Mouse (Mus musculus) frontal cortex, postnatal 10 days (tissue): ENCODE measurements at regions not wholly inside any gene's neighbourhood (a gene's known extent, or its start where the extent isn't known, plus 50 kb on each side); places are given as distances from the start of the nearest gene placed in this dataset.

ENCODE experiments used
- DNase-seq, 2 experiments: peaks; one replicate each; pipeline ENCODE4 v3.0.0; 2022; ENCODE audit warnings: low spot score in 2 of 2, mixed read lengths in 1 of 2

DNA sequence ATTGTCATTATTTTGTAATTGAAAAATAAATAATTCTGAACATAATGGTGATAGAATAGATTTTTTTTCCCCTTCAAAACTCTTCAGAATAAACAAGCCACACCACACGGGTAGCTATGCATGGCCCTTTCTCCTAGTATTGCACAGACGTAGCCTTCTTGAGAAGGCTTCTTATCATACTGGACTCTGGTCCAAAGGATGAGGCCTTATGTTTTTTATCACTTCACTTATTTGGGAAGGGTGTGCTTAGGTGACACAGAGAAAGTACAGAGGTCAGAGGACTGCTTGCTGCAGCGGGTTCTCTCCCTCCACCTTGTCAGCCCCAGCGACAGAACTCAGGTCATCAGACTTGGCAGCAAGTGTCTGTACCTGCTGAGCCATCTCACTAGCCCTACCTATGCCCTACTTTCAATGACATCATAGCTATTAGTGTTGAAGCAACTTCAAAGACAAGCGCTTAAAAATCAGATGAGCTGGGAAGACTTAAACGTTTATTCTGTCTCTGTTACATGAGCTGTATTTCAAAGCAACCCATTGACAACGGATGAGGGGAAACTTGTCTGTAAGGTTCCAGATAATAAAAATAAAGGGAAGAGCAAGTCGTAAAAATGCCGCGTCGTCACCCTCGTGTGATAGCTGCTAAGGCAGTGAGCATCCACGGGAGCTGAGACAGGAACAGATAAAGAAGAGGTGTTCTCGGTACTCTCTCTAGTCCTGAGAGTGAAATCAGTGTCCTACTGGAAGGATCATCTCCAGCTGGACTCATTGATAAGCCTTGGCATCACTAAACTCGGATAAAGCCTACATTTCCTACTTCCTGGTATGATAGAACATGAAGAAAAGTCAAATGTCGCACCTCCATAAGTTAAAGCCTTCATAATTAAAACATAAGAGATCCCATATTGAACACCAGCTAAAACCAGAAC, 226.2 kb downstream of the Sp3 start:
- DNase-seq, result no peak

DNA sequence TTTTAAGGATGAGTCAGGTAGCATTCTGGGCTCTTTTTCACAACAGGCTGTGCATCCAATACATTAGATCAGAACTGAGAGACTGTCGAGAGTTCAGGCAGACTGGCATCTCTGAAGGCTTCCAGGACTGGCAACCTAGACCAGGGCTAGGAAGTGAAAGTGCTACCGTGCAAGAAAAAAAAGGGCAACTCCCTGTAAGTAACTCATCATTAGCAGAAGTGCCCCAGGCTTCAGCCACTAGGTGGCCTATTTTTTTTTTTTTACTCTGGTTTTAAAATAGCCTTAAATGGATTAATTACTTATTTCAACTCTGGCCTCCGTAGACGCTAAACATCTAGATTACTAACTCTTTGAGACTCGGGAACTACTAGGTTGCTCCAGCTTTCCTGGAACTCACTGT, 216.8 kb downstream of the Sp3 start:
- no peak for DNase-seq

DNA sequence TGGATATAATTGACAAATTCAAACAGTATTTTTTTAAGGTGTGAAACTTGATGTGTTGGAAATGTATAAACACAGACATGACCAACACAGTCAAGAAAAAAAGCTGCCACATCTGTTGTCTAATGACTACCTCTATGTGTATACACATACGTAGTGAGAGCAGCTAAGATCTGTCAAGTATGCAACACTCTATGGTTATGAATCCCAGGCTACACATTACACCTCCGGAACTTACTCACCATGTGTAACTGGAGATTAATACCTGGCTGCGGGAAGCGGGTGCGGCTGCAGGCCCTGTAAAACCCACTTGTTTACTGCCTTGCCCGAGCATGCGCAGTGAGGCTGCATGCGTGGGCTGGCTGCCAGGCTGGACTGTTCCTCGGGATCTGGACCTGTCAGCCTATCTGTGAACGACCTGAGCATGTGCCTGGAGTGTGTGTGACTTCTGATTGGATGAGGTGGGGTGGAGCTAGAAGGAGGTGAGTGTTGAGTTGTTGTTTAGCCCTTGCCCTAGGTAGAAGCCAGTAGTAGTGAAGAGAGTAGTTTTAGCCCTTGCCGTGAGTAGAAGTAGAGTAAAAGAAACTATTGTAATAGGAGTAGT, 211.1 kb downstream of the Sp3 start:
- no peak for DNase-seq

DNA sequence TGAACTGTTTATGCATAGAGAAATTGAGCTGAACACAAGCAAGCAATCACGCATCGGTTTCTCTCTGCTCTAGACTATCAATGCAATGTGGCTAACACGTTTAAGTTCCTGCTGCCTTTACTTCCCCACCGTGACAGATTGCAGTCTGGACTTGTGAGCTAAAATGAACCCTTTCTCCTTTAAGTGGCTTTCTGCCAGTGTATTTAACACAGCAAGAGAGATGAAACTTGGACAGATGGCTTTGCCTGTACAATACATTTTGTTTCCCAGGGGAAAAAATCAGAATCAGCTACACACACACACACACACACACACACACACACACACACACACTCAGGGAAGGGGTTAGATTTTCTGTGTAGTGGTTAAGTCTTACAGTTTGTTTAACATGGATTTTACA, 206.8 kb downstream of the Sp3 start:
- no peak for DNase-seq

DNA sequence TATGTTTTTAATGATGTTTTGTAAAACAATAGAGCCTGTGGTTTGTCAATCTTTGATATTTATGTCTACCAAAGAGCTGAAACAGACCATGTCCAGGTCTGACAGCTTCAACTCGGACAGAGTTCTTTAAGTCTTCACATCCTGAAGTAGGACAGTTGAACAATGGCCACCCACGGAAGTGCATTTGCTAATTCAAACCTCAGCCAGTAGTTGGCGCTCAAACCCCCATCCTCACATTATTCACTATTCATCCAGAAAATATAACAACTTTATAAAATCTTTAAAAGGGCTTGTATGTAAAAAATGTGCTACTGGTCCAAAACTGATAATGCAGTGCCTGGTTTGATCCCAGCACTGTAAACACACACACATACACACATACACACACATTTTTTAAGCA, 202.9 kb downstream of the Sp3 start:
- no peak for DNase-seq

DNA sequence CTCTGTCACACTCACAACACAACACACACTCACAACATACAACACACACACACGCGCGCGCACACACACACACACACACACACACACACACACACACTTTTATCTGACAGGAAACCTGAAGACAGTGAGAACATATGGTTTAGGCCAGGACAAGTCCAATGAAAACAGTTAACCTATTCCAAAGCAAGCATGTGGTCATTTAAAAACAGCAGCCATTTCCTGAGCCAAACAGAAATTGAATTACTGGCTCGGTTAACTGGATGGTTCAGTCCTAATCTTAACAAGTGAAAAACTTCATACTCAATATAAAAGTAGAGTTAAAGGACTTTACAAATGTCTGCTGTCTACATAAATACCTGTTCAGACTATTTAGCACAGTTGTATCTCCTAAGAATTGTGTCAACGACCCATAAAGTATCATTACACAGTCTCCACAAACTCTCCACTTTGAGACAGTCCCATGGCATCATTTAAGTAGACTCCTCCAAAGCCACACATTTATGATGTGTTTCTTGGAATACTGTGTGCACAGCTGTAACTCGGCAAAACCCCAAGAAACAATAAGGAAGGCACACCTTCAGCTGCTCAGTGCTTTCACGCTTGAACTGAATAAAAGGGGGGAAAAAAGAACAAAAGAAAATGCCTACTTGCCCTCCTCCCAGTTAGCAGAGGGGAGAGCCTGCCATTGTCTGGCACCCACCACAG, 202.3 kb downstream of the Sp3 start:
- DNase-seq, result no peak

DNA sequence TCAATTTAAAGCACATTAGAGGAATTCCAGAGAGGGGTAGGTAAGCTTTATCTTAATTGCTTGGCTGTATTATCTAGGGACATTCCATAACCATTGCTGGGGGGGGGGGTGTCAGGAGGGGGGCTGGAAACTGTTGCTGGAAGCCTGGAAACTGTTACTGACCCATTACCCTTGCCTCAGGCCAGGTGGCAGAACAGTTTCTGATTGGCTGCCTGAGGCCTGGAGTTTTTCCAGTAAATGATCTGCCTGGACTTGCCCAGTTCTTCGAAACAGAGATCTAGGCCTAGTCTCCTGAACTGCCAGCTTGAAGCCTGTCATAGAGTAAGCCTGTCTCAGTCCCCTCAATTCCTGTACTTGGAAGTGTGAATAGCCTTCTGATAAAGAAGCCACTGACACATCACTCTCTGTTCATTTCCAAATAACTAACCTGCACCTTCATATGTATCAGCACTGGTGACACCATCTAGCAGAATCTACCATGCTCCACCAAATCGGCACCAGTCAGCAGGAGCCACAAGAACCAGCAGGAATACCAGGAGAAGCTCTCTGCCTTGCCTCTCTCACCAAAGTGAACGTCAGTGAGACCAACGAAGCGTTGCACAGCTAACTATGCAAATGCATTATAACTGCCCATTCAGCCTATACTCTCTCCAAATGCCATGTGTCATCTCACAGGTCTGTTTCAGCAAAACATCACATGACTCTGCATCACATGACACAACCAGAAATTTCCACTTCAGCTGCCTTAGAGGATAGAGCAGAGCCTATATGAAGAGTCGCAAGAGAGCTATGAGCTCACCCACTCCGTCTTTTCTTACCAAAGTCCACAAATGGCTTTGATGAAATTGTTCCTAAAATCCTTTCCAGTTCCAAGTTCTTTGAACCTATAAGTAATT, 200.7 kb downstream of the Sp3 start:
- DNase-seq, result no peak

DNA sequence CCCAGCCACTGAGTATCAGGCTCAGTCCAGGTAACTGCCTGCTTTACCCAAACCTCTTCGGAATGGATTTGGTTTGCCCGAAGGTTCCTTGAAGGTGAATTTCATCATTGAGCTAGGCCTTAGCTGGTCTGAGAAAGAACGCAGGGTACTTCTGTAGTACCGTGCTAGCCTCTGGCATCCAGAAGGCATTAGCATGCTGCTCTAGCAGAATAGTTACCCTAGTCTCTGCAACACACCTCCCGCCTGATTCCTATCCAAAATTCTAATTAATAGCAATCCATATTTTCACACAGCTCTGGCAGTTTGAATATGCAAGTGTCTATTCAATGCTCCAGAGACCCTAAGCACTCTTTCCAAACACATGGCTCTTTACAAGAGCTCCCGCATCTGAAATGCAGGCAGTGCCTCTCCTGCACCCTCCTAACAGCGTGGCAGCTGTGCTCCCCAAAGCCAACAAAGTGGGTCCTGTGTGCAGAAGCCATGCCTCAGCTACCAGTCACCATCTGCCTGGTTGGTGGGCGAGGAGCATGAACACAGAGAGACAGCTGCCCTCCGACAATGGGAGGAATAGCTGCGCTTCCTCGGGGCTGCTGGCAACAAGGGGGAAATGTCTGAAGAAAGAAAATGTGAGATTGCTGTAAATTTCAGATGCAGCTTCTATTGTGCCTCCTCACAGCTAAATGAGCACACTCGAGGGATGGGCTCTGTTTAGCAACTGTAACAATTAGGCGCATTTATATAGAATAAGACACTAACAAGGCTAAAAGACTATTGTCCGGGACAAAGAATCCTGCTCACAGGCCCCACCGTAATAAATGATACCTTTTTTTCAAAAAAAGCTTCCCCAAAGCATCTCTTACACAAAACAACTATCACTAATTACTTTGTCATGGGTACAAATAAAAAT, 198.6 kb downstream of the Sp3 start:
- peak; percentile 27 to 36 for DNase-seq

DNA sequence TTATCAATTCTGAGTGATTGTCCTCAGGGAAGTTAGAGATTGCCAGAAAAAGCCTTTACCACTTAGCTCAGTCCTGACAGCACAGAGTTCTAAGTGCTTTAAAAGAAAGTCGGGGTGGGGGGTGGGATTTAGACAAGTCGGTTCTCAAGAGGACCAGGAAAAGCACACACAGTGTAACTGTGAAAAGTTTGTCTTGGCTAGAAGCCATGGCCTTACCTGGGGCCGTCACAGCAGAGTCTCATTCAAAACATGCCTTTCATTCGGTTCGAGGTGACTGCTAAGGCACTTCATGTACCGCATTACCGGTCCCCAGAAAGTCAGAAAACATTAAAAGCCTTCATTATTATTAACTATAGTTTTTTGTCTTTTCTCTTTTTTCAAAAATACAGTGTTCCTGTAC, 197.9 kb downstream of the Sp3 start:
- no peak for DNase-seq

DNA sequence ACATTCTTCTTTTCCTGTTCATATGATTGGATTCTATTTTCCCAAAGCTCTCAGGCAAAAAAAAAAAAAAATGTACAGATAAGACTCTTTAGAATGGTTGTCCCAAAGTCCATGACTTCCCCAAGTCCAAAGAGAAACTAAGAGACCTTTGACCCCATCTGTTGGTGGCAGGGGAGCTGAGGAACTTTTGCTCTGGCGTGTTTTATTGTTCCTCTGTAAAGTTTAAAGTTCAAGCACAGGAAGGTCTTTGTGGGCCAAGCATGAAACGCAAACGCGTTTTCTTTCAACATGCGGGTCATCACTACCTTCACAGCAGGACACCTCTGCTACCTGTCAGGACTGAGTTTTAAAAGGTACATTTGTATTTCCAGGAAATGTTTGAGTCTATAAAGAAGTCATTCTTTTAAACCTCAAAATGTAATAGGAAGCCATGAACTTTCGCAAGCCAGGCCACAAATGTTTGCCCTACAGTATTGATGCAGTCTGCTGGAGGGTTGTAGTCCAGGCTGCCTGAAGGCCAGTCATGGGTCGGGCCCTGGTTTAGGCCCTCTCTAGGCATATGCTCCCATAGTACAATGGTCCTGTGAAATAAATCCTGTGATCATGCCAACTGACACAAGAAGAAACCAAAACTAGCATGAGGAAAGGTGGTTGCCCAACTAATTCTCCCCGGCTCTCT, 194.7 kb downstream of the Sp3 start:
- no peak for DNase-seq

DNA sequence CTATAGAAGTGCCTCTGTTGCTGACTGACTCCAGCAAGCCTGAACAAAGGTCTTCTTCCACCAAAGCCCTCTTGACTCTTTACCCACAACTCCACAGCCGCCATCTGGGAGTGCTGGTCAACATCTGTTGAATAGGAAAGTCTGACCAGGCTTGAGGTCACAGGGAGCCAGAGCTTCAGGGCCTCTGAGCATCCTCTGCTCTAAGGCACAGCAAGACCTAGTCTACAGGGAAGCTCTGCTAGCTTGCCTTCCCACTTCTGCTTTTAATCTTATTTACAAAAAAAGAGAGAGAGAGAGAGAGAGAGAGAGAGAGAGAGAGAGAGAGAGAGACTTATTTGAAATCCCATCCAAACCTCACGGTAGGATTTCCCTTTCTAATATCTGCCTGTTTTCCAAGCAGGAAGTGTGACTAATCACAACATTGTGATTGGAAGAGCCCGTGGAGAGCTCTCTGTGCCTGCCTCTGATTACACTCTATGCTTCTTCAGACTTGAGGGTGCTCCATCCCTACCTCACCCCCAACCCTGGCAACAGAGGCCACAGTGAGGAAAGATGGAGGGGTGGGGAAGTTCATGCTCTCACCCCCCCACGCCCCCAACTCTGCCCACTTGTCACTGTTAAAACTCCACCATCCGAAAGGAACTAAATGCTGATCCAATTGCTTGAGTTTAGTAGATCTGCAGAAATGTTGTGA, 194.1 kb downstream of the Sp3 start:
- no peak for DNase-seq

DNA sequence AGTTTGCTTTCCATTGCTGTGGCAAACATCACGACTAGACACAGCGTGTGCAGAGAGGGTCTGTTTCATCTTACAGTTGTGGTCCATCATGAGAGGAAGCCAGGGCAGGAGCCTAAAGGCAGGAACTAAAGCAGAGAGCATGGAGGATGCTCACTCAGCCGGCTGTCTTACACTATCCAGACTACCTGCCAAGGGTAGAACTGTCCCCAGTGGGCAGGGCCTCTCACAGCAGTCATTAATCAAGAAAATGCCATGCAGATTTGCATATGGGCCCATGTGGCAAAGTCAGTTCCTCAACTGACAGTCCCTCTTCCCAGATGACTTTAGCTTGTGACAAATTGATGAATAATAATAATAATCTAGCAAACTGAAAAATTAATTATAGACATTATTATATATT, 192.6 kb downstream of the Sp3 start:
- DNase-seq, result no peak

DNA sequence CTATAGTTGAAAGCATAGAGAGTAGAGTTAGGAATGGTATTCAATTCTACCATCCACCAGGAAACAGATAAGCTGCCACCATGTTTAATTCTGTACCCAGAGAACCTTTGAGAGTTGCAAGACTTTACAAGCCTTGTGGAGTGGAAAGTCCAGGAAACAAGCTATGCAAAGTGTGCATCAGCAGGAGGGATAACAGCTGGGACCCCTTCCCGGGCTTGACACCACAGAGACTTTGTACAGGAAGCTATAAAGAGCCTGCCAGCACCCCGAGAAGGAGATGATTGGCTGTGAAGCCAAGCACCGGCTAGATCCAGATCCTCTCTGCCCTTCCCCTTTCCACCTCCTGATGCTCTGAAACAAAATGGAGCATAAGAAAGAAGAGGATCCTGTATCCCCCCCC, 188.8 kb downstream of the Sp3 start:
- DNase-seq, result no peak

DNA sequence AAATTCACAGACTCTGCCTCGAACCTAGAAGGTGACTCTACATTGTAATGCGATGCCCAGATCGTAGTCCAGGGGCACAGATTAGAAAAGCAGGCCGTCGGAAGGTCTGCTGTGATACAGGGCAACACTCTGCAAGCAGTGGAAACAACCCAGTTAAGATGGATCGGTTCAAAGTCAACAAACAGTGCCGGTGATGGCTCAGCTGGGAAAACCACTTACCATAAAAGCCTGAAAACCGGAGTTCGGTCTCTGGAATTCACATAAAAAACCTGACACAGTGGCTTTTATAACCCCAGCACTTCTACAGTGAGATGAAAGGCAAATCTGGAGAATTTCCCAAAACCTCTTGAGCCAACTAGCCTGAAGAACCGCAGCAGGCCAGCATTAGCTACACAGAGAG, 186.8 kb downstream of the Sp3 start:
- DNase-seq, result no peak

DNA sequence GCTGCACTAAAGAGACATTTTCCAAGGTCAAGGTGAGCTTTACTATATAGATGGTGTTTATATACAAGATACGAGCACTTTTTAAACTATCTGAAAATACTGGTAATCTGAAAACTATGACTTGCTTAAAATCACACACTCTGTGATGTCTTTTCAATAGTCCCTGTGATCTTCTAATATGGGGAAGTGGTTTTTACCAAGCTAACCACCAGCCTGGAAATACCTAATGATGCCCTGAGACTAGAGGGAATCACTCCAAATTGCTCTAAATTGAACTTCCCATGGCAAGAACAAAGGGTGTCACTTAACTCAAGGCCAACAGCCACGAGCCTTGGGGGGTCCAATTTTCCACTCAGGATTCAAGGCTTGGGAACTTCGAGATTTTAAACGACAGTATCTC, 185.7 kb downstream of the Sp3 start:
- no peak for DNase-seq

DNA sequence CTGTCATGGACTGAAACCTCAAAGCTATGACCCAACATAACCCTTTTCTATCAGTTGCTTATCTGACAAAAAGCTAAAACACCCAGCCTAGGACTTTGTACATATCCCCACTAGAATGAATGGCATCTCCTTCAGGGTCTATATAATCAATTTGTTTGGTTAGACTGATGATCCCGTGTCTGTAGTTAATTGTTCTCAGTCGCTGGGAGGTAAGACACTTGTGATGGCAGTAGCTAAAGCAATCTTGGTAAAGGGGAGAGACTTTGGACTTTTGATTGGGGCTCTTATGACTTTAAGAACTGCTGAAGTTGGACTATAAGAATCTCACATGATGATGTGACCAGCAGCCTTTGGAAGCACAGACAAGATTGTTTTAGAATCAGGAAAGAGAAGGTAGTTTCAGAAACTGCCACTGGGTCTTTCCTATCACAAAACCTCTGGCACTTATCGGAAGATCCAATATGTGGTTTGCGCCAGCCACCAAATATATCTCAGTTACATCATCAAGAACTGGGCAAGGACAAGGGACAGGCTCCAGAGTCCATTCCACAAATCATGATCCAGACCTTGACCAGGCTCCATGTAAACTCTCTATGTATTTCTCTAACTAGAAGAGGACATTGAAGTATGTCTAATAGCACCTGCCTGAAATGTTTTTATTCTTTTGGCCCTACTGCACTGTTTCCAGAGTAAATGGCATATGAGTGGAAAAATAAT, 183.1 kb downstream of the Sp3 start:
- DNase-seq, result no peak

DNA sequence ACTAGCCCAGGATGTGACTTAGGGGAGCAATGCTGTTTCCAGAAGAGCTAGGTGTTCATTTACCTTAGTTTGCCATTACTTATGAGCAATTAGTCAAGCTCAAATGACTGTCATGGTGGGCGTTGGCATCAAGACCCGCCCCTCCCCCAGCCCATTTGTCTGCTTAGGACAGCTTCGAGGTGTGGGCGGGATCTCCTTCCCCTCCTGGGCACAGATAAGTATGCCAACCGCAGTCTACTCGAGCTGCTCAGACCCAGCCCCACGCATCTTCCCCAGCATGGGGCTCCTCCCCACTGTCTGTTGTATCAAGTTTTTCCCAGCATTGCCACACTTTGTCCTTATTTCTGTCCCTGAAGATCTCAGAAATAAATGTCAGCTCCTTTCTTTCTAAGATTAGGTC, 179.6 kb downstream of the Sp3 start:
- no peak for DNase-seq

DNA sequence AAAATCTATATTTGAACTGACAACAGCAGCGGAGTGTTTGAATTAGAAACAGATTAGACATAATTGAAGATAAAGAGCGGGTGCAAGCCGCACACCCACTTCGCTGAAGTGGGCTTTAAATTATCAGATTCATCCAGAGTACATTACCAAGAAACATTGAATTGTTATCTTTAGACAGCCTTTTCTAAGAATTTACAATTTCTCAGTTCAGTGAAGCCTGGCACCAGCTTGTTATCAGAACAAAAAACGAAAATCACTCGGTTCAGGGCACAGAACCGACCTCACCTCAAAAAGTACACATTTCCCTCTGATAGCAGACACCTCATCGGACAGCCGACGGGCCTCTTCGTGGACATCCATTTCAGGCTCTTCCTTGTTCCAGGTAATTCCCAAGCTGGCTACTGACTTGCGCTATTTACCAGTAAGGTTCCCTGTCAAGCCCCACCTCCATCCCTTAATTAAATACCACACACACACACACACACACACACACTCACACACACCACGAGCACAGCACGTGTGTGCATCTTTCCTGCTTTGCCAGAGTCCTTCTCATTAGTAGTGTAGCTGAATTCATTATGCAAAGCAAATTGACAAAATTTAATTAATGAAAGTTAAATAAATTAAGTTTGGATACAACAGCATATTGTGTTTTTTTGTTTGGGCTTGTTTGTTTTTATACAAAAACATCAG, 166.8 kb downstream of the Sp3 start:
- DNase-seq, result no peak
